Mouse (Mus musculus) retina, embryonic 14.5 days (tissue): ENCODE data around the gene Ankrd40.

Source experiments
- DNase-seq: peaks from one replicate; pipeline ENCODE4 v3.0.0-alpha.2; 2015; ENCODE audit warnings: low spot score

Gene Ankrd40

GRCm38 (mm10) chr11:94351094-94351493 is 23.3 kb downstream of the Ankrd40 start:
- DNase-seq: no peak

- DNase-seq: no peak
Observed at GRCm38 (mm10) chr11:94355521-94356217, 27.9 kb downstream of the Ankrd40 start.

- DNase-seq: no peak
Observed at GRCm38 (mm10) chr11:94359168-94359567, 31.4 kb downstream of the Ankrd40 start.

DNA sequence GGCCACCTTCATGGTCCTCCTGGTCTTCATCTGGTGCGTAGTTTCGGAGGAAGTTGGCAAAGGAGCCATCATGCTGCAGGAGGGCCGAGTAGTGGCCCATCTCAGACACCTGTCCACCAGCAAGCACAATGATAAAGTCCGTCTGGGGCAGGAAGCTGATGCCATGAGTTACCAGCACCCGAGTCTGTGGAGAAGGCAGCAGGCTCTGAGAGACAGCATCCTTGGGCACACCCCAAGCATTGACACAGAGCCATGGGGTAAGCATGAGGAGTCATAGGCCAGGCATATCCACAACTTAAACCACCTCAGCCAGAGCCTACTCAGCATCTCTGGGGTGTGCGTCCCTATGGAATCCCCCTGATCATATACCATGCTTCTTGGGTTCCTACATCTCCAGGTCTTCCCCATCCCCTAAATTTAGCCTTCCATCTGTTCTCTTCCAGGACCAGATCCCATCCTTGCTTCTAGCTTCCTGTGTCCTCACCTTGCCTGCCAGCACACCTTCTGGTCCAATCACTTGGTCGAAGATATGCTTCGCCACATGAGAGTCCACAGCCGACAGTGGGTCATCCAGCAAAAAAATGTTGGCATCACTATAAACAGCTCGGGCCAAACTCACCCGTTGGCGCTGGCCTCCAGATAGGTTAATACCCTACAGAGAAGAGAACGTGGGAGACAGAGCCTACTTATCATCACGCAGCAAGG is 33.5 kb downstream of the Ankrd40 start:
- no peak for DNase-seq

DNA sequence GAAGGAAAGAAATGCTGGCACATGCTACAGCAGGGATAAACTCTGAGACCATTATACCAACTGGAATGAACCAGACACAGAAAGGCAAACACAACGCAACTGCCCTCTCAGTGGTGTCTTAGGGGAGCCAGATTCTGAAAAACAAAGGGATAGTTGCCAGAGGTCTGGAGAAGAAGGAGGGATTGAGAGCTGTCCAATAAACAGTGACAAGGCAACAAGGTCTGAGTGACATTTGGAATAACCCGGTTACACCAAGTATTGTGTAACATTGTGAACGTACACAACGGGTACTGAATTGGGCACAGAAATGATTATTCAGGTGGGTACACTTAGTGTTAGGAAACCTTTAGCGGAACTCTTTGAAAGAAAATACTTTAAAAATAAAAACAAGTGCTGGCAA is 34.3 kb downstream of the Ankrd40 start:
- no peak for DNase-seq

- no peak for DNase-seq
Observed at GRCm38 (mm10) chr11:94363690-94364089, 35.9 kb downstream of the Ankrd40 start.

DNA sequence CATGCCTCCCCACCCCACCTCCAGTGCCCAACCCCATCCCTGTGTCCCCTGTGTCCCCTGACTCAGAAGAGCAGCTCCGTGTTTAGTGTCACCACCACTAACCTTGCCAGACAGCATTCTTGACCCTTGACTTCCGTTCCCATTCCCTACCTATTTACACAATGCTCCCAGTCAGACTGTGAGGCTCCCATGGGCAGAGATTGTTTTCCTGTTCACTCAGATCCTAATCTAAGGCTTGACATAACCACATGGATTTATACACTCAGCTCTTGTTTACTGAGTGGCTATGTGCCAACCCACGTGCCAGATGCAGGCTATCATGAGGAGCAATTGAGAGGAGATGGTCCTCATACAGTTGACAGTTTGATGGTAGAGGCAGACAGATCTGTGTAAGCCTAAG is 37.5 kb downstream of the Ankrd40 start:
- no peak for DNase-seq

GRCm38 (mm10) chr11:94369981-94370380 is 42.2 kb downstream of the Ankrd40 start:
- DNase-seq: no peak

- DNase-seq: no peak
Observed at GRCm38 (mm10) chr11:94370809-94371208, 43.0 kb downstream of the Ankrd40 start.

GRCm38 (mm10) chr11:94374276-94374948 is 46.6 kb downstream of the Ankrd40 start:
- DNase-seq: no peak

GRCm38 (mm10) chr11:94379061-94379460 is 51.3 kb downstream of the Ankrd40 start:
- DNase-seq: no peak

DNA sequence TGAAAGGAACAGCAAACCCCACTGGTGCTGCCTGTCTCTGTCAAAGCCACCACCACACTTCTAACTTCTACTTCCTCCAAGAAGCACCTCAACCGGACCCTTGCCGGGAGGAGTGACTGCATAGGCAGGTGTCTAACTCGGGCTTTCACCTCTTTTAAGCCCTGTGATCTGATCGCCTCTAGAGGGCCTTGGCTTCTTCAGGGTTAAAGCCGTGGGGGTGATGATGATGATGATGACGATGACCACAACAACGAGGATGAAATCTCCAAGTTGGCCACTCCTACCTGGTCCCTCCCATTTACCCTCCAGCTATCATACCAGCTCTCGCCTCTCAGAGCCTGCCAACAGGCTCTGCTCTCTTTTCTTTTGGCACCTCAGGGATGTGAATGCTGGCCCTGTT is 51.9 kb downstream of the Ankrd40 start:
- DNase-seq: no peak

GRCm38 (mm10) chr11:94385977-94386771 is 58.4 kb downstream of the Ankrd40 start:
- peak; percentile 68 for DNase-seq

DNA sequence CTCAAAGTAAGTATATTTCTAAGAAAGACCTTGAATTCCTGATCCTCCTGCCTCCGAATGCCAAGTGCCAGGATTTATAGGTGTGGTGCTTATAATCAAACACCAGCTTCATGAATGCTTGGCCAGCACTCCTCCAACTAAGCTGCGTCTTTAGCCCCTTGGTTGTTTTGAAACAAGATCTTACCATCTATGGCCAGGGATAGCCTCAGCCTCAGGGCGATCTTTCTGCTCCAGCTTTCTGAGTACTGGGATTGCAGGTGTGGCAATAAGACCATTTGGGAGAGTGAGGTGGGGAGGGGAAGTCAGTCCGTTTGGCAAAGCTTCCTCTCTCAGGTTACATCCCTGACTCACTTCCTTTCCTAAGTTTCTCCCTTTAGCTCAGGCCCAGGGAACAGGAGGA is 60.0 kb downstream of the Ankrd40 start:
- DNase-seq: no peak

DNA sequence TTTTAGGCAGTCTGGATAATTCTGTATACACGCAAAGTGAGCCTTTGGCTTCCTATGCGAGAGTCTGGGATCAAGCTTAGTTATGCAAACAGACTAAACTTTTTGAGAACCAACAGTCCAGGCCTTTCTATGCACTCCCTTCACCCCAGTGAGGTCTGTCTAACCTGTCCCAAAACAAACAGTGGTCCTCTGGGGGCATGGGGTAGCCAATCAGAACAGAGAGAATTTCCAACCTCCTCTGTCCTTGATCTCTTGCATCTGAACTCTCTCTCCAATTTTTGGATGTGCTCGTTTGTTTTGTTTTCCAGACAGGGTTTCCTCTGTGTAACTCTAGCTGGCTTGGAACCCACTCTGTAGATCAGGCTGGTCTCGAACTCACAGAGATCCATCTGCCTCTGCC is 61.2 kb downstream of the Ankrd40 start:
- no peak for DNase-seq

DNA sequence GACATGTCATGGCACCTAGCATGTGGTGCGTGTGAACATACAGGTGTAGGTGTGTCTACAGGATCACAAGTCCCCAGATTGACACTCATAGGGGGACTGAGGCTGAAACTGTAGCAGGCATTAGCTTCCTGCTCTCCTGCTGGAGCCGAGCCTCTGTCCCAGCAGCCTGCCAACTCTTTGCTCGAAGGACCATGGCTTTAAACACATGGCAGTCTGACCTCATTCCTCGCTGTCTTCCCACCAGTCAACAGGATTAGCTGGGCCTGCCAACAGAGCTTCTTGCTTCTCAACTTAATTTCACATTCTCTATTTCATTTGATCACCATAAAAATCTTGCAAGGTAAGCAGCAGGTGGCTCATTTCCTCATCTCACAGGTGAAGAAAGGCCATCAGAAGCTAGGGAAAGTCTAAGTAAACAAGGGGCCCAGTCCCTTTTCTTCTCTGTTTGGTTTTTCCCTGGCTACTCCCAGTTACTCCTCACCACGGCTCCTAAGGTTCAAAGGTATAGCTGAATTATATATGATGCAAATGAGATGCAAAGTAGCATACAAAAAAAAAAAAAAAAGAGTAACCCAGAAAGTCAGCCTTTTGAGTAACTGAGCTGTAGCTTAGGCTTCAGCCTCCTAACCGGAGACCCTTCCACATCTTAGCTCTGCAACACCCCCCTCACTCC is 62.1 kb downstream of the Ankrd40 start:
- no peak for DNase-seq

GRCm38 (mm10) chr11:94390825-94391224 is 63.0 kb downstream of the Ankrd40 start:
- DNase-seq: no peak
